Mouse (Mus musculus) kidney, adult 2 months (tissue): ENCODE measurements around the gene Dcst2.

Source experiments
- CTCF ChIP-seq: fragments of 200-500 bp; conservative IDR thresholded peaks from 2 replicates; pipeline ENCODE4 v1.5.1; 2011; ENCODE audit warnings: low read depth, mild to moderate bottlenecking, control low read depth, low read length, moderate library complexity, mixed read lengths; ENCODE audit not compliant: insufficient read depth, insufficient read length
- POLR2A ChIP-seq: fragments of 200-500 bp; IDR thresholded peaks from one replicate; pipeline ENCODE4 v1.6.1; 2011; ENCODE audit warnings: low read depth, low read length, control low read depth

DNA sequence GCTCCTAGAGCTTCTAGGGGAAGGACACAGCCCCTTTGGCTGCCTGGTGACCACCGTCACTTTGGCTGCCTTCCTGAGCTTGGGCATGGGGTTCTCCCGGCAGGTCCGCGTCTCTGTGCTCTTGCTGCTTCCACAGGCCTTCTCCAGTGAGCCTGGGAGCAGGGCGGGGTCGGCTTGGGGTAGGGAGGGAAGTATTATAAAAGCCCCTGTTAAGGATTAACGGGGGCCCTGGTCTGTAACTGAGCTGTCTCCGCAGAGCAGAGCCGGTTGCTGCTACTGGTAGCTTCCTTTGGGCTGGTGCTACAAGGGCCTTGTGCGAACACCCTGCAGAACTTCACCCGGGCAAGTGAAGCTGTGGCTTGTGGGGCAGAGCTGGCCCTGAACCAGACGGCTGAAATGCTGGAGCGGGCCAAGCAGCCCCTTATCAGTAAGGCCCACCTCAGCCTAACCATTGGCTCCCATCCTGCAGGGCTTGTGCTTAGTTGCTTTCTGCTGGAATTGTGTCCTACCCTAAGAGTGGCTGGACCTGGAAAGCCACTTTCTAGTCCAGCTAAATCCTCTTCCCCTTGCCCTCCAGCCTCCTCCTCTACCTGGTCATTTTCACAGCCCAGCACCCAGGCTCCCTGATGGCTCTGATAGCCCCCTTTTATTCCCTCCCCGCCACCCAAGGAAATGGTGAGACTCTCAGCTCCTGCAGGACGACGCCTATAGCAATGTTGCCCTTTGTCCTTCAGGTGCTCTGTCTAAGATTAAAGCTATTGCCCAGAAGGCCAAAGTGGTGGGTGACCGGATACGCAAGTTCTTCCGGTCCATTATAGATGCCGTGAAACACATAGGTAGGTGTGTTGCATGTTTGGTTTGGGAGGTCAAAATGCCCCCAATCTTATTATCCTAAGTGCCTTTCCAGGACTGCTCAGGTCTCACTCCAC lies 4.0 kb downstream of the Dcst2 start:
- TF ChIP-seq CTCF (no peak), POLR2A (no peak)
